Mouse (Mus musculus): ENCODE measurements around the gene Grwd1. TPM values are rescaled to one million over a fixed set of nuclear protein-coding genes. Genes with fewer than 3 reads are reported as not detected.

Gene Grwd1
- polyA plus RNA-seq, 1 experiment: 12.9 TPM

GRCm38 (mm10) chr7:45842950-45843744, 12.4 kb upstream of the Grwd1 start:
- no peak for DNase-seq
- no peaks in the 10 kb centered on the region for H3K36me3 ChIP-seq (ENCODE audit: control insufficient read depth, insufficient read depth, low read length)
- no peaks in the 10 kb centered on the region for H3K27me3 ChIP-seq (replicated peaks; ENCODE audit: control insufficient read depth, insufficient read depth, low read length)
- no peak overlapping the region for H3K4me3 ChIP-seq (ENCODE audit: insufficient read depth, low read depth, low read length)
- H3K27ac ChIP-seq (ENCODE audit: insufficient read depth, low read depth, low read length): no peak overlapping the region
- WGBS: 91% methylated on average over 10 of the region's 10 CpGs
- no peaks in the 10 kb centered on the region for H3K4me1 ChIP-seq (ENCODE audit: control insufficient read depth, insufficient read depth, low read length)
- TF ChIP-seq POLR2A (IDR thresholded peaks at IDR 0.05; ENCODE audit: low read depth, low read length) (no peak), CTCF (conservative IDR thresholded peaks at IDR 0.05; ENCODE audit: insufficient read depth, insufficient read length, low read depth, low read length) (no peak)

GRCm38 (mm10) chr7:45833924-45834323, 3.2 kb upstream of the Grwd1 start:
- Histone ChIP-seq H3K27ac (ENCODE audit: insufficient read depth, low read depth, low read length) (no peak overlapping the region), H3K27me3 (replicated peaks; ENCODE audit: control insufficient read depth, insufficient read depth, low read length) (peaks cover 4% of the 10 kb centered on the region), H3K4me1 (ENCODE audit: control insufficient read depth, insufficient read depth, low read length) (peaks cover 5% of the 10 kb centered on the region; the same call in 1 of the 2 replicates), H3K4me3 (ENCODE audit: insufficient read depth, low read depth, low read length) (0 out of 2 replicates have a peak overlapping the region, but pooled peaks have one; percentile 17), H3K36me3 (ENCODE audit: control insufficient read depth, insufficient read depth, low read length) (no peaks in the 10 kb centered on the region)
- no peak for TF ChIP-seq CTCF (conservative IDR thresholded peaks at IDR 0.05; ENCODE audit: insufficient read depth, insufficient read length, low read depth, low read length)
- no peak for TF ChIP-seq POLR2A (IDR thresholded peaks at IDR 0.05; ENCODE audit: low read depth, low read length)
- DNase-seq: no peak
- 10% methylated on average over 31 of the region's 31 CpGs for WGBS

- no peak for TF ChIP-seq CTCF (conservative IDR thresholded peaks at IDR 0.05; ENCODE audit: insufficient read depth, insufficient read length, low read depth, low read length)
- TF ChIP-seq POLR2A (IDR thresholded peaks at IDR 0.05; ENCODE audit: low read depth, low read length): no peak
- WGBS: 2% methylated on average over 86 of the region's 86 CpGs
- Histone ChIP-seq H3K36me3 (ENCODE audit: control insufficient read depth, insufficient read depth, low read length) (no peaks in the 10 kb centered on the region), H3K27ac (ENCODE audit: insufficient read depth, low read depth, low read length) (no peak overlapping the region), H3K4me3 (ENCODE audit: insufficient read depth, low read depth, low read length) (peak overlapping the region; percentile 17), H3K27me3 (replicated peaks; ENCODE audit: control insufficient read depth, insufficient read depth, low read length) (peaks cover 4% of the 10 kb centered on the region), H3K4me1 (ENCODE audit: control insufficient read depth, insufficient read depth, low read length) (peaks cover 5% of the 10 kb centered on the region; the same call in 1 of the 2 replicates)
- peak; percentile 21 for DNase-seq
These were observed 2.5 kb upstream of the Grwd1 start for GRCm38 (mm10) chr7:45833148-45833790.

GRCm38 (mm10) chr7:45832428-45832827, 1.7 kb upstream of the Grwd1 start:
- Histone ChIP-seq H3K36me3 (ENCODE audit: control insufficient read depth, insufficient read depth, low read length) (no peaks in the 10 kb centered on the region), H3K4me3 (ENCODE audit: insufficient read depth, low read depth, low read length) (no peak overlapping the region), H3K4me1 (ENCODE audit: control insufficient read depth, insufficient read depth, low read length) (peaks cover 5% of the 10 kb centered on the region; the same call in 1 of the 2 replicates), H3K27ac (ENCODE audit: insufficient read depth, low read depth, low read length) (no peak overlapping the region), H3K27me3 (replicated peaks; ENCODE audit: control insufficient read depth, insufficient read depth, low read length) (peaks cover 4% of the 10 kb centered on the region)
- WGBS: 12% methylated on average over 30 of the region's 30 CpGs
- DNase-seq: no peak
- no peak for TF ChIP-seq POLR2A (IDR thresholded peaks at IDR 0.05; ENCODE audit: low read depth, low read length)
- TF ChIP-seq CTCF (conservative IDR thresholded peaks at IDR 0.05; ENCODE audit: insufficient read depth, insufficient read length, low read depth, low read length): no peak

- 26% methylated on average over 5 of the region's 5 CpGs for WGBS
These were observed 383 bp upstream of the Grwd1 start for GRCm38 (mm10) chr7:45831128-45831525.

GRCm38 (mm10) chr7:45826631-45827030, 4.1 kb downstream of the Grwd1 start:
- DNase-seq: no peak
- H3K36me3 ChIP-seq (ENCODE audit: control insufficient read depth, insufficient read depth, low read length): no peaks in the 10 kb centered on the region
- TF ChIP-seq CTCF (conservative IDR thresholded peaks at IDR 0.05; ENCODE audit: insufficient read depth, insufficient read length, low read depth, low read length) (no peak), POLR2A (IDR thresholded peaks at IDR 0.05; ENCODE audit: low read depth, low read length) (no peak)

More at GRCm38 (mm10) chr7:45831128-45831525, 383 bp upstream of the Grwd1 start:
- Histone ChIP-seq H3K27me3 (replicated peaks; ENCODE audit: control insufficient read depth, insufficient read depth, low read length) (peaks cover 4% of the 10 kb centered on the region), H3K4me3 (ENCODE audit: insufficient read depth, low read depth, low read length) (peak overlapping the region; percentile 100), H3K27ac (ENCODE audit: insufficient read depth, low read depth, low read length) (peak overlapping the region; percentile 99; the same call in 1 of the 2 replicates), H3K36me3 (ENCODE audit: control insufficient read depth, insufficient read depth, low read length) (no peaks in the 10 kb centered on the region), H3K4me1 (ENCODE audit: control insufficient read depth, insufficient read depth, low read length) (peaks cover 5% of the 10 kb centered on the region; the same call in 1 of the 2 replicates)
- DNase-seq: no peak
- TF ChIP-seq POLR2A (IDR thresholded peaks at IDR 0.05; ENCODE audit: low read depth, low read length): no peak
- TF ChIP-seq CTCF (conservative IDR thresholded peaks at IDR 0.05; ENCODE audit: insufficient read depth, insufficient read length, low read depth, low read length): no peak

GRCm38 (mm10) chr7:45824598-45824997, 6.1 kb downstream of the Grwd1 start, which contains the start of gene Kcnj14:
Gene Kcnj14 (minus strand): TSS chr7:45824782.
- Histone ChIP-seq H3K4me1 (ENCODE audit: control insufficient read depth, insufficient read depth, low read length) (no peaks in the 10 kb centered on the region), H3K27me3 (replicated peaks; ENCODE audit: control insufficient read depth, insufficient read depth, low read length) (no peaks in the 10 kb centered on the region), H3K27ac (ENCODE audit: insufficient read depth, low read depth, low read length) (no peak within 1 kb of the TSS), H3K36me3 (ENCODE audit: control insufficient read depth, insufficient read depth, low read length) (no peaks in the 10 kb centered on the region), H3K4me3 (ENCODE audit: insufficient read depth, low read depth, low read length) (no peak within 1 kb of the TSS)
- no peak for DNase-seq
- 76% methylated on average over 7 of the region's 7 CpGs for WGBS
- TF ChIP-seq CTCF (conservative IDR thresholded peaks at IDR 0.05; ENCODE audit: insufficient read depth, insufficient read length, low read depth, low read length) (no peak), POLR2A (IDR thresholded peaks at IDR 0.05; ENCODE audit: low read depth, low read length) (no peak)

More at GRCm38 (mm10) chr7:45826631-45827030, 4.1 kb downstream of the Grwd1 start:
- WGBS: 90% methylated on average over 7 of the region's 7 CpGs
- Histone ChIP-seq H3K27ac (ENCODE audit: insufficient read depth, low read depth, low read length) (no peak overlapping the region), H3K4me3 (ENCODE audit: insufficient read depth, low read depth, low read length) (no peak overlapping the region), H3K27me3 (replicated peaks; ENCODE audit: control insufficient read depth, insufficient read depth, low read length) (no peaks in the 10 kb centered on the region), H3K4me1 (ENCODE audit: control insufficient read depth, insufficient read depth, low read length) (peaks cover 5% of the 10 kb centered on the region; the same call in 1 of the 2 replicates)

Data from kidney, adult 2 months (tissue).